Mouse (Mus musculus): ENCODE measurements around the gene Slc6a11.

- TF ChIP-seq CTCF (IDR thresholded peaks at IDR 0.05; ENCODE audit: low read depth, low read length) = no peak
- no peak for TF ChIP-seq POLR2A (IDR thresholded peaks at IDR 0.05; ENCODE audit: extremely low read depth, insufficient read depth, low read length)
These were observed 10.4 kb downstream of the Slc6a11 start for GRCm38 (mm10) chr6:114141481-114141880.
